Mouse (Mus musculus) duodenum, adult 2 months (tissue): ENCODE measurements around the gene Cyp2j8. TPM values are rescaled to one million over a fixed set of nuclear protein-coding genes. Genes with fewer than 3 reads are reported as not detected.

Source experiments
- polyA plus RNA-seq: library from polyadenylated mRNA; depleted of rRNA; stranded (reverse); fragments of >200 nt; gene quantifications from 2 replicates; pipeline ENCODE4 v1.2.3, GENCODE M21; 2012; ENCODE audit warnings: low replicate concordance; rRNA removed

The Cyp2j8 gene
- 0.08 TPM in 1 of 2 replicates, not detected in the other for polyA plus RNA-seq

DNA sequence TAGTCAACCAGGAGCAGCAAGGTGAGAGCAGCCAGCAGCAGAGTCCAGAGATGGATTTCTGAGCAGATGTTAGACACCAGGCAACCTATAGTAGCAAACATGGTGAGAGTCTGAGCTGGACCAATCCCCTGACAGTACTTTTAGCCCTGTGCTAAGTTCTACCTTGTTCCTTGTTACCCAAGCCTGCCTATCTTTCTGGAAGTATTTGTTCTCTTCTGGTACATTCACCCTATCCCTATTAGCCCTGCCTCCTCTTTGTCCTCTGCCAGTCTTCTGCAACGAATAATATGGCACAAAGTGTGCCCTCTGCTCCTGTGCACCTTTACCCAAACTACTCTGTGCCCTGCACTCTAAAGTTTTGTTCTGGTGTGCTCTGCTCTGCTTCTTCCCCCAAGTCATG is at the start of gene Cyp2j8:
Cyp2j8 (minus strand) TSS at position 101 of the 400 bp plus-strand sequence.

DNA sequence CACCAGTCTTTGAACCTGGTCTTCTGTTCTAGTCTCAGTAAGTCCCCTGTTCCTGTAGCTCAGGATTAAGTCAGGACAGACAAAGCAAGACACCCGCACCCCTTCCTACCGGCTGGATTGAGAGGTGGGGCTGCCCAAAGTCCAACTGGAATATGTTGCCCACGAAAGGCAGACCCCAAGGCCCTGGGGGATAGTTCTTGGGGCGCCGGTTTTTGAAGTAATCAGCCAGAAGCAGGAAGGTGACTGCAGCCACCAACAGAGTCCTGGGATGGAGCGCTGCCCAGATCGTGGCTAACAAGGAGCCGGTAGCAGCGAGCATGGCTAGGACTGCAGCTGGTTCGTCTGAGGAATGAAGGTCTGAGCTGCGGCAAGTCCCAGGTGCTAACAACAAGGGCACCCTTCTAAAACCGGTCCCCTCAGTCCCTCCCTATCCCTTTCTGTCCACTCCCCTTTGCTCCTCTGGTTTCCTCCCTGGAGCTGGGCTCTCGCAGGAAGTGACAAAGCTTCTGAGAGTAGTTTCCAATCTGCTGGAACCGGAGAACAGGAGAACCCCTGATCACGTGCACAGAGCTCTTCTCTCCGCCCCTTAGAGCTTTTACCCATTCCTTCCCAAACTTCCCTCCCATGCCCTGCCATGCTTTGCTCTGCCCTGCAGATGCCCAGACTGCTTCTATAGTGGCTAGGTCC is 46.1 kb upstream of the Cyp2j8 start, which contains the start of gene Cyp2j6:
Cyp2j6 (minus strand) TSS at position 529 of the 687 bp plus-strand sequence.

Other genes starting within 250 kb of the Cyp2j8 start
- gene Cyp2j11, start 158.7 kb downstream of the Cyp2j8 start, polyA plus RNA-seq: not detected in 2 replicates
- gene Cyp2j6, start 46.3 kb upstream of the Cyp2j8 start, polyA plus RNA-seq: 21.8 and 23.9 TPM in 2 replicates
- gene Cyp2j9, start 84.2 kb upstream of the Cyp2j8 start, polyA plus RNA-seq: 2.5 and 3.6 TPM in 2 replicates
- not detected in 2 replicates for gene Cyp2j5, start 156.8 kb upstream of the Cyp2j8 start, polyA plus RNA-seq